Mouse (Mus musculus): ENCODE measurements at regions not wholly inside any gene's neighbourhood (a gene's known extent, or its start where the extent isn't known, plus 50 kb on each side); places are given as distances from the start of the nearest gene placed in this dataset.
"Not testable (repeated sequence)": the region's sequence is repeated elsewhere in the genome, so short reads cannot be mapped to it uniquely, and the experiment has no call there.

DNA sequence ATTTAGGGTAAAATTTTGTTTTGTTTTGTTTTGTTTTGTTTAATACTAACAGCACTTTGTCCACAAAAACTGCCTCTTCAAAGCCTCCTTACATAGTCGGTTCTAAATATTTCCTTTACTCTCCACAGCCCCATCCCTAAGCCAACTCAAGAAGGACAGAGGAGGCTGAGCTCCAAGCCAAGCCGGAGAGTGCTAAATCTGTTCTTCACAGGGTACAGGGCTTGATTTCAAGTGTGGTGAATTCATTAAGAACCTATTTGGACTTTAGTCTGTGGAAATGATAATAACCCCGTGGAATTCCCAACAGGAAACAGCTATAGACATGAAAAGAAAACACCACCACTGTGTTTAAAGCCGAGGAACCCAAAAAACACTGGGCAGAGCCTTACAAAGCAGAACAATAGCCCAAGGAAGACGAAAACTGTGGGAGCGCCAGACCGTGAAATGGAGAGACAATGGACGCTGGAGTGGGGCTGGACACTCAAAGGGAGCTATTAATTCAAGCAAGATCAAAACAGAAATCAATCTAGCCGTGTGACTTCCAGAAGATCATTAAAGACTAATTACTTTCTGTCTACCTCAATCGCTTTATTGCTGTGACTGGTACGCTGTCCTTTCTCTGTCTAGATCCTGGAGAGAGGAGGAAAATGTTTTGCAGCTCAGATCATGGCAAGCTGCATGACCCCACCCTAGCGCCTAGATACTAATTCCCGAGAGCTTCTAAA lies 194.7 kb downstream of the Trmt11 start:
- H3K27ac ChIP-seq (ENCODE audit: low read depth): no peak overlapping the region
- H3K9ac ChIP-seq (ENCODE audit: low read length): no peak overlapping the region
- DNase-seq (ENCODE audit: low spot score) (no peak), ATAC-seq (replicated peaks; ENCODE audit: low FRiP score, low TSS enrichment, low read depth) (no peak)
- H3K4me1 ChIP-seq (replicated peaks; ENCODE audit: control insufficient read depth, insufficient read depth, low read length): no peaks in the 10 kb centered on the region
- H3K4me2 ChIP-seq (ENCODE audit: low read length): no peak overlapping the region
- H3K9me3 ChIP-seq (ENCODE audit: control insufficient read depth, low read length): no peaks in the 10 kb centered on the region
- H3K4me3 ChIP-seq (ENCODE audit: low read depth, low read length): no peak overlapping the region
- no peaks in the 10 kb centered on the region for H3K36me3 ChIP-seq (ENCODE audit: control insufficient read depth, insufficient read depth, low read length)
- no peaks in the 10 kb centered on the region for H3K27me3 ChIP-seq (replicated peaks; ENCODE audit: control insufficient read depth, insufficient read depth, low read length)
- WGBS: 56% methylated on average over 13 of the region's 13 CpGs

DNA sequence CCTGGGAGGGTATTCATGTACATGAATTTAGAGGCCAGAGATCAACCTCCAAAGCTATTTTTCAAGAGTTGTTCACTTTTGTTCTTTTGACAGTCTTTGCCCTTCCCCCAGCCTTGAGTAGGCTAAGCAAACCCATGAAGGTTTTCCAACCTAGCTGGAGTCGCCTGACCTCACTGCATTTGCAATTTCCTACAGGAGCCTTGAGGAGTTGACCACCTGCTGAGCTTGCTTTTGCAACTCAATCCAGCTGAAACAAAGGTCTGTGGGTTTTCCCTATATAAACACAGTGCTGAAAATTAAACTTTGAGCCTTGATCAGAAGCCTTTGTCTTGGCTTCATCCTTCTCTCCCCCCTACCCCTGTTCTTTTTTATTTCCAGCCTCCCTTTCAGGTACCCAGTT lies 170.2 kb upstream of the Cenpw start:
- H3K4me2 ChIP-seq (ENCODE audit: low read length): no peak overlapping the region
- no peak overlapping the region for H3K27ac ChIP-seq (ENCODE audit: low read depth)
- WGBS: 45% methylated on average over 1 of the region's 1 CpGs
- H3K4me3 ChIP-seq (ENCODE audit: low read depth, low read length): no peak overlapping the region
- H3K27me3 ChIP-seq (replicated peaks; ENCODE audit: control insufficient read depth, insufficient read depth, low read length): no peaks in the 10 kb centered on the region
- no peak overlapping the region for H3K9ac ChIP-seq (ENCODE audit: low read length)
- no peaks in the 10 kb centered on the region for H3K36me3 ChIP-seq (ENCODE audit: control insufficient read depth, insufficient read depth, low read length)
- no peaks in the 10 kb centered on the region for H3K4me1 ChIP-seq (replicated peaks; ENCODE audit: control insufficient read depth, insufficient read depth, low read length)
- H3K9me3 ChIP-seq (ENCODE audit: control insufficient read depth, low read length): no peaks in the 10 kb centered on the region
- ATAC-seq (replicated peaks; ENCODE audit: low FRiP score, low TSS enrichment, low read depth) (no peak), DNase-seq (ENCODE audit: low spot score) (no peak)

DNA sequence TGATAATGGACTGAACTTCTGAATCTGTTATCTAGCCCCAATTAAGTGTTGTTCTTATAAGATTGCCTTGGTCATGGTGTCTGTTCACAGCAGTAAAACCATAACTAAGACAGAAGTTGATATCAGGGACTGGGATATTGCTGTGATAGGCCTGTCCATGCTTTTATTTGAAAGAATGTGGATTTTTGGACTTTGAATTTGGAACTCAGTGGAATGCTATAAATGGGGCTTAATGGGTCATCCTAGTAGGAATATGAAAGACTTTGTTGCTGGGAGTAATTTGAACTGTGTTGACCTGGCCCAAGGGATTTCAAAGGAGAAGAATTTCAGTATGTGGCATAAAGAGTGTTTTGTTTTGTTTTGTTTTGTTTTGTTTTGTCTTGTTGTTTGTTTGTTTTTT lies 160.5 kb upstream of the Cenpw start:
- ATAC-seq (replicated peaks; ENCODE audit: low FRiP score, low TSS enrichment, low read depth); H3K27me3 ChIP-seq (replicated peaks; ENCODE audit: control insufficient read depth, insufficient read depth, low read length); H3K27ac ChIP-seq (ENCODE audit: low read depth); H3K4me2 ChIP-seq (ENCODE audit: low read length); H3K9ac ChIP-seq (ENCODE audit: low read length); DNase-seq (ENCODE audit: low spot score); H3K4me3 ChIP-seq (ENCODE audit: low read depth, low read length); H3K36me3 ChIP-seq (ENCODE audit: control insufficient read depth, insufficient read depth, low read length); H3K4me1 ChIP-seq (replicated peaks; ENCODE audit: control insufficient read depth, insufficient read depth, low read length); H3K9me3 ChIP-seq (ENCODE audit: control insufficient read depth, low read length): not testable (repeated sequence)

DNA sequence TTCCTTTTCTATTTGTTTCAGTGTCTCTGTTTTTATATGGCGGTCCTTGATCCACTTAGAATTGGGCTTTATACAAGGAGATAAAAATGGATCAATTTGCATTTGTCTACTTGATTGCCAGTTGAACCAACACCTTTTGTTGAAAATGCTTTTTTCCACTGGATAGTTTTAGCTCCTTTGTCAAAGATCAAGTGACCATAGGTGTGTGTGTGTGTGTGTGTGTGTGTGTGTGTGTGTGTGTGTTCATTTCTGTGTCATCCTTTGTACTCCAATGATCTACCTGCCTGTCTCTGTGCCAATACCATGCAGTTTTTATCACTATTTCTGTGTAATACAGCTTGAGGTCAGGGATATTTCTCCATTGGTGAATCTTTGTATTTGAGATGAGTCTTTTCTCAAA lies 158.7 kb upstream of the Cenpw start:
- DNase-seq (ENCODE audit: low spot score) (no peak), ATAC-seq (replicated peaks; ENCODE audit: low FRiP score, low TSS enrichment, low read depth) (no peak)
- 91% methylated on average over 1 of the region's 1 CpGs for WGBS
- H3K4me2 ChIP-seq (ENCODE audit: low read length): no peak overlapping the region
- H3K9ac ChIP-seq (ENCODE audit: low read length): no peak overlapping the region
- no peaks in the 10 kb centered on the region for H3K9me3 ChIP-seq (ENCODE audit: control insufficient read depth, low read length)
- H3K27ac ChIP-seq (ENCODE audit: low read depth): no peak overlapping the region
- H3K4me1 ChIP-seq (replicated peaks; ENCODE audit: control insufficient read depth, insufficient read depth, low read length): no peaks in the 10 kb centered on the region
- H3K27me3 ChIP-seq (replicated peaks; ENCODE audit: control insufficient read depth, insufficient read depth, low read length): no peaks in the 10 kb centered on the region
- H3K36me3 ChIP-seq (ENCODE audit: control insufficient read depth, insufficient read depth, low read length): no peaks in the 10 kb centered on the region
- no peak overlapping the region for H3K4me3 ChIP-seq (ENCODE audit: low read depth, low read length)

GRCm38 (mm10) chr10:30342965-30343478 lies 142.7 kb upstream of the Cenpw start:
- no peaks in the 10 kb centered on the region for H3K4me1 ChIP-seq (replicated peaks; ENCODE audit: control insufficient read depth, insufficient read depth, low read length)
- H3K9ac ChIP-seq (ENCODE audit: low read length): no peak overlapping the region
- H3K36me3 ChIP-seq (ENCODE audit: control insufficient read depth, insufficient read depth, low read length): no peaks in the 10 kb centered on the region
- H3K4me3 ChIP-seq (ENCODE audit: low read depth, low read length): no peak overlapping the region
- 72% methylated on average over 3 of the region's 3 CpGs for WGBS
- no peak overlapping the region for H3K27ac ChIP-seq (ENCODE audit: low read depth)
- H3K4me2 ChIP-seq (ENCODE audit: low read length): no peak overlapping the region
- ATAC-seq (replicated peaks; ENCODE audit: low FRiP score, low TSS enrichment, low read depth) (no peak), DNase-seq (ENCODE audit: low spot score) (no peak)
- H3K9me3 ChIP-seq (ENCODE audit: control insufficient read depth, low read length): no peaks in the 10 kb centered on the region
- no peaks in the 10 kb centered on the region for H3K27me3 ChIP-seq (replicated peaks; ENCODE audit: control insufficient read depth, insufficient read depth, low read length)

- H3K27ac ChIP-seq (ENCODE audit: low read depth): no peak overlapping the region
- no peaks in the 10 kb centered on the region for H3K36me3 ChIP-seq (ENCODE audit: control insufficient read depth, insufficient read depth, low read length)
- DNase-seq (ENCODE audit: low spot score) (no peak), ATAC-seq (replicated peaks; ENCODE audit: low FRiP score, low TSS enrichment, low read depth) (no peak)
- H3K9me3 ChIP-seq (ENCODE audit: control insufficient read depth, low read length): no peaks in the 10 kb centered on the region
- H3K4me2 ChIP-seq (ENCODE audit: low read length): no peak overlapping the region
- H3K27me3 ChIP-seq (replicated peaks; ENCODE audit: control insufficient read depth, insufficient read depth, low read length): no peaks in the 10 kb centered on the region
- no peak overlapping the region for H3K9ac ChIP-seq (ENCODE audit: low read length)
- H3K4me3 ChIP-seq (ENCODE audit: low read depth, low read length): no peak overlapping the region
- 24% methylated on average over 10 of the region's 10 CpGs for whole genome bisulfite sequencing
- H3K4me1 ChIP-seq (replicated peaks; ENCODE audit: control insufficient read depth, insufficient read depth, low read length): peaks cover 11% of the 10 kb centered on the region; the same call in 1 of the 2 replicates
These were observed 128.1 kb upstream of the Cenpw start for GRCm38 (mm10) chr10:30328334-30329014.

DNA sequence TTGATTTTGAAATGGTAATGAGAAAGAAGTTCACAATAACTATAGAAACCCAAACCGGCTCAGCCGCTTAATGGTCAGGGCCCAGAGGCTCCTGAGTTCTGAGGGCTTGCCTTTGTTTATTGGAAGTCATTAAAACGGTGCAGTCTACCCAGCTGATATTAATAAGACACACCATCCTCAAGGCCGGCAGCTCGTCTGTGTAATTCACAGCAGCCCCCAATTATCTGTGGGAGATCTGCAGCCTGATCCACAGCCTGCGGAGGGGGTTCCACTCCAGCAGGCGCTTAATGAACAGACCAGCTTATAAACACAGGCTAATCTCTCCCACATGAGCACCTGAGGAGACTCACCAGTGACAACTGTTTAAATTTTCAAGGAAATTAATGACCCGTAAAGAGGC lies 127.5 kb upstream of the Cenpw start:
- no peaks in the 10 kb centered on the region for H3K27me3 ChIP-seq (replicated peaks; ENCODE audit: control insufficient read depth, insufficient read depth, low read length)
- DNase-seq (ENCODE audit: low spot score) (no peak), ATAC-seq (replicated peaks; ENCODE audit: low FRiP score, low TSS enrichment, low read depth) (no peak)
- peaks cover 11% of the 10 kb centered on the region; the same call in 1 of the 2 replicates for H3K4me1 ChIP-seq (replicated peaks; ENCODE audit: control insufficient read depth, insufficient read depth, low read length)
- no peaks in the 10 kb centered on the region for H3K9me3 ChIP-seq (ENCODE audit: control insufficient read depth, low read length)
- H3K9ac ChIP-seq (ENCODE audit: low read length): no peak overlapping the region
- no peak overlapping the region for H3K4me2 ChIP-seq (ENCODE audit: low read length)
- H3K36me3 ChIP-seq (ENCODE audit: control insufficient read depth, insufficient read depth, low read length): no peaks in the 10 kb centered on the region
- no peak overlapping the region for H3K27ac ChIP-seq (ENCODE audit: low read depth)
- H3K4me3 ChIP-seq (ENCODE audit: low read depth, low read length): no peak overlapping the region
- 18% methylated on average over 8 of the region's 8 CpGs for WGBS

DNA sequence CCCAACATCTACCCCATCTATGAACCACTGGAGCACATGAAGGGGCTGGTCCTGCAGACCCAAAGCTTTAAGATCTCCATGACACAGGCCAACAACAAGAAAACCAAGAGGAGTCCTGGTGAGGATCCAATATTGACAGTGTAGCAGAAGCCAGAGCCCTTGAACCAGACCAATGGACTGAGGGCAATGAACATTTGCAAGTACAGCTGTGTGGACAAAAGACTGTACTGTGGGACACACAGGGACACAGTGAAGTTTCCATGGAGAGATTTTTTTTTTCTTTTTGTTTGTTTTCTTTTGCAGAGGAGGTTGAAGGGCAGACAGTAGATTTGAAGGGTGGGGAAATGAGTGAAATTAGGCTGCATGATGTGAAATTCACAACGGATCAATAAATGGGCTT lies 126.5 kb upstream of the Cenpw start:
- Histone ChIP-seq H3K36me3 (ENCODE audit: control insufficient read depth, insufficient read depth, low read length) (no peaks in the 10 kb centered on the region), H3K27ac (ENCODE audit: low read depth) (no peak overlapping the region), H3K9ac (ENCODE audit: low read length) (no peak overlapping the region), H3K4me1 (replicated peaks; ENCODE audit: control insufficient read depth, insufficient read depth, low read length) (peaks cover 11% of the 10 kb centered on the region; the same call in 1 of the 2 replicates), H3K27me3 (replicated peaks; ENCODE audit: control insufficient read depth, insufficient read depth, low read length) (no peaks in the 10 kb centered on the region), H3K4me2 (ENCODE audit: low read length) (no peak overlapping the region), H3K4me3 (ENCODE audit: low read depth, low read length) (no peak overlapping the region), H3K9me3 (ENCODE audit: control insufficient read depth, low read length) (no peaks in the 10 kb centered on the region)
- no peak for DNase-seq (ENCODE audit: low spot score)
- ATAC-seq (replicated peaks; ENCODE audit: low FRiP score, low TSS enrichment, low read depth): no peak
- 55% methylated on average over 1 of the region's 1 CpGs for WGBS

DNA sequence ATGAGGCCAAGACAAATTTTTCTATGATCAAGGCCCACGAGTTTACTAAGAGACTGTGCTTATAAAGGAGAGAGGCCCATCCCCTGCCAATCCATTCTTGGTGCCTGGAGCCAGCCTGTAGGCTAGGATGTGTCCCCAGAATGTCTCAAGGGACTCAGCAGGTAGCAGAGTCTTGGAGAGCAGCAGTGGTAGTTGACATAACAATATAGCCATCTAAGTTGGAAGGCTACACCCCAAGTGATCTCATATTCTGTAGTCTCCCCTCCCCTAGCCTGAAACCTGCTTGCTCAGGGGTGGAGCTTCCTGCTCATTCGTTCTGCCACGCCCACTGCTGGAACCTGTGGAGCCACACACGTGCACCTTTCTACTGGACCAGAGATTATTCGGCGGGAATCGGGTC lies 95.5 kb upstream of the Cenpw start:
- WGBS: 84% methylated on average over 2 of the region's 7 CpGs
- not testable (repeated sequence) for DNase-seq (ENCODE audit: low spot score); H3K27me3 ChIP-seq (replicated peaks; ENCODE audit: control insufficient read depth, insufficient read depth, low read length); H3K4me1 ChIP-seq (replicated peaks; ENCODE audit: control insufficient read depth, insufficient read depth, low read length); H3K4me3 ChIP-seq (ENCODE audit: low read depth, low read length); H3K4me2 ChIP-seq (ENCODE audit: low read length); H3K9ac ChIP-seq (ENCODE audit: low read length); H3K27ac ChIP-seq (ENCODE audit: low read depth); ATAC-seq (replicated peaks; ENCODE audit: low FRiP score, low TSS enrichment, low read depth); H3K36me3 ChIP-seq (ENCODE audit: control insufficient read depth, insufficient read depth, low read length); H3K9me3 ChIP-seq (ENCODE audit: control insufficient read depth, low read length)
